13 mouse cellular contexts compared by ENCODE assay signal in the genomic region with DNA sequence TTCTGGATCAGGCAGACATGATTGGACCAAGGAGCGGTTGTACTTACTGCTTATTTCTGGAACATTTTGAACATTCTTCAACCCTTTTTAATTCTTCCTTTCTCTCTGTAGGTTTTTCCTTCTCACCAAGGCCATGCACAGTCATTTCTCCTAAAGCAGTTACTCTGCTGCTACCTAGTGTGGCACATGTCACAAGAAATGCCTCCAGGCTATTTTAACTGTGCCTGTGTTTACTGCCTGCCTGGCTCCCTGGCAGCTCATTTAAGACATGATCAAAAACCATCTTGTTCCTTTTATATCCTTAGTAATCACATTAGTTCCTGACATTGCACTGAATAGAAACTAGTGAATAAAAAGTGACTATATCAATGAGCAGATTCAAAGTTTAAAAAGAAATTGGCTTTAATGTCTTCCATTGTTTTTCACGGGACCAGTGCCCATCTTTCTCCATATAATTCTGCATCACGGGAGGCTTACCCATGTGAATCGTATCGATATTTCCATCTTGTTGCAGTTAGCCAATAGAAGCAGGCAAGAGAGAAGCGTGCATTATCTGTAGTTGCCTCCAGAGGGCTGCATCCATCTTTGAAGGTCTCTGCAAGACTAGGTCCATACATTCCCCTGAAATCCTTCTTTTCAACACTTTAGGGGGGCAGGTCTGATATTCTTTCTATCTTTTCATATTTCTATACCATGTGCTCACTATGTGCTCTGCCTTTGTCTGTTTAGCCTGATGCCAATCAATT. TPM values are rescaled to one million over a fixed set of nuclear protein-coding genes. Genes with fewer than 3 reads are reported as not detected.
DNase-seq lines count a peak whose midpoint lies in the region; ATAC-seq and TF ChIP-seq lines count a peak whose summit lies in the region.
"Had no signal": no experiment of that assay in that cellular context is flagged by ENCODE, and none has a peak within 500 bp of the region (broad histone marks: within the 10 kb centered on the region; RNA-seq: fewer than 3 reads in every experiment).

No protein-coding gene starts in this region.

- TF ChIP-seq POLR2A in limb, embryonic 14.5 days (IDR thresholded peaks at IDR 0.05; ENCODE audit: borderline replicate concordance, extremely low read depth, insufficient read depth, insufficient read length), result no peak

- H3K4me1 ChIP-seq in forebrain, postnatal 0 days (ENCODE audit: insufficient read depth), result no peaks in the 10 kb centered on the region
- no peaks in the 10 kb centered on the region for H3K4me1 ChIP-seq in forebrain, embryonic 13.5 days
- no peaks in the 10 kb centered on the region for H3K4me1 ChIP-seq in limb, embryonic 14.5 days (ENCODE audit: control insufficient read depth, insufficient read depth, low read length)
- no peaks in the 10 kb centered on the region for H3K4me1 ChIP-seq in limb, embryonic 10.5 days

- TF ChIP-seq CTCF in forebrain, postnatal 0 days (IDR thresholded peaks at IDR 0.05; ENCODE audit: low read depth), result peak; percentile 37; the same call in 1 of the 2 replicates

- H3K27me3 ChIP-seq in forebrain, postnatal 0 days (ENCODE audit: insufficient read depth, low read length), result no peaks in the 10 kb centered on the region
- H3K27me3 ChIP-seq in forebrain, embryonic 13.5 days, result no peaks in the 10 kb centered on the region
- no peaks in the 10 kb centered on the region for H3K27me3 ChIP-seq in limb, embryonic 14.5 days (ENCODE audit: control insufficient read depth, insufficient read depth, low read length)
- H3K27me3 ChIP-seq in limb, embryonic 10.5 days (ENCODE audit: low read depth, poor library complexity, severe bottlenecking), result no peaks in the 10 kb centered on the region
- H3K27me3 ChIP-seq: liver, embryonic 13.5 days had no signal

- H3K27ac ChIP-seq in forebrain, postnatal 0 days (ENCODE audit: low read depth, low read length), result no peak overlapping the region
- no peak overlapping the region for H3K27ac ChIP-seq in forebrain, embryonic 13.5 days
- H3K27ac ChIP-seq in limb, embryonic 14.5 days (replicated peaks; ENCODE audit: low read depth, low read length), result no peak overlapping the region
- H3K27ac ChIP-seq in limb, embryonic 10.5 days, result no peak overlapping the region

- 64% methylated on average over 6 of the region's 6 CpGs for WGBS in forebrain, postnatal 0 days
- 73% methylated on average over 6 of the region's 6 CpGs for WGBS in forebrain, embryonic 13.5 days
- WGBS in limb, embryonic 14.5 days, result 77% methylated on average over 6 of the region's 6 CpGs
- WGBS in limb, embryonic 10.5 days, result 91% methylated on average over 6 of the region's 6 CpGs

- no peaks in the 10 kb centered on the region for H3K9me3 ChIP-seq in forebrain, postnatal 0 days (ENCODE audit: low read length)
- no peaks in the 10 kb centered on the region for H3K9me3 ChIP-seq in forebrain, embryonic 13.5 days (replicated peaks)
- H3K9me3 ChIP-seq in limb, embryonic 14.5 days (ENCODE audit: control insufficient read depth, low read length), result no peaks in the 10 kb centered on the region
- no peaks in the 10 kb centered on the region for H3K9me3 ChIP-seq in limb, embryonic 10.5 days (replicated peaks)
- H3K9me3 ChIP-seq: liver, embryonic 13.5 days had no signal

- H3K36me3 ChIP-seq in forebrain, postnatal 0 days (ENCODE audit: insufficient read depth), result no peaks in the 10 kb centered on the region
- H3K36me3 ChIP-seq in forebrain, embryonic 13.5 days (ENCODE audit: poor library complexity, severe bottlenecking), result no peaks in the 10 kb centered on the region
- no peaks in the 10 kb centered on the region for H3K36me3 ChIP-seq in limb, embryonic 14.5 days (ENCODE audit: control insufficient read depth, insufficient read depth, low read length)
- H3K36me3 ChIP-seq in limb, embryonic 10.5 days, result no peaks in the 10 kb centered on the region
- H3K36me3 ChIP-seq: liver, embryonic 13.5 days had no signal

- ATAC-seq in forebrain, postnatal 0 days, result no peak
- no peak for ATAC-seq in forebrain, embryonic 13.5 days
- no peak for ATAC-seq in limb, embryonic 14.5 days (ENCODE audit: low FRiP score, low read depth)

- H3K9ac ChIP-seq in forebrain, postnatal 0 days, result no peak overlapping the region
- H3K9ac ChIP-seq in forebrain, embryonic 13.5 days, result no peak overlapping the region
- H3K9ac ChIP-seq in limb, embryonic 14.5 days (ENCODE audit: low read depth, low read length, severe bottlenecking), result no peak overlapping the region
- H3K9ac ChIP-seq: liver, embryonic 13.5 days had no signal

- no peak for DNase-seq in forebrain, postnatal 0 days
- DNase-seq in limb, embryonic 14.5 days (ENCODE audit: low spot score), result peak; percentile 18
- no peak for DNase-seq in limb, embryonic 10.5 days (ENCODE audit: low spot score)
- DNase-seq in 3T3-L1 (ENCODE audit: low read depth, low spot score) (peak; percentile 39), adipocyte (ENCODE audit: low spot score) (peak; percentile 27)
- DNase-seq in layer of hippocampus, adult 9-10 months (ENCODE audit: low spot score), result no peak
- no peak for DNase-seq in ovary, adult 18-20 months (ENCODE audit: low spot score)
- DNase-seq: cerebellum, adult 2 months; gastrocnemius, postnatal 10 days; layer of hippocampus, postnatal 36 days; liver, embryonic 13.5 days had no signal

- H3K4me3 ChIP-seq in forebrain, postnatal 0 days (ENCODE audit: low read depth, low read length), result no peak overlapping the region
- H3K4me3 ChIP-seq in forebrain, embryonic 13.5 days, result no peak overlapping the region
- no peak overlapping the region for H3K4me3 ChIP-seq in limb, embryonic 14.5 days (replicated peaks; ENCODE audit: low read length)
- H3K4me3 ChIP-seq in limb, embryonic 10.5 days, result no peak overlapping the region
- H3K4me3 ChIP-seq: liver, embryonic 13.5 days had no signal

- no peak overlapping the region for H3K4me2 ChIP-seq in forebrain, postnatal 0 days (ENCODE audit: low read depth)
- no peak overlapping the region for H3K4me2 ChIP-seq in forebrain, embryonic 13.5 days
- H3K4me2 ChIP-seq in limb, embryonic 14.5 days (replicated peaks; ENCODE audit: low read depth, low read length, severe bottlenecking), result no peak overlapping the region

RNA-seq across cellular contexts. Expression of gene Gm5426, which starts 45.7 kb away (rescaled TPM):
- not detected in 2 replicates for total RNA-seq in forebrain, postnatal 0 days (2014; rRNA removed)
- polyA plus RNA-seq in forebrain, postnatal 0 days (2015; fragmentation: Nextera tagmentation; extraction: Ambion mirVana), result not detected in 2 replicates
- polyA plus RNA-seq in forebrain, embryonic 13.5 days (2015; fragmentation: Nextera tagmentation; extraction: Ambion mirVana), result not detected in 2 replicates
- polyA plus RNA-seq in limb, embryonic 14.5 days (2012; rRNA removed), result not detected in 2 replicates
- not detected in 2 replicates for polyA plus RNA-seq in limb, embryonic 14.5 days (2014; fragmentation: Nextera tagmentation; extraction: Ambion mirVana)
- not detected in 2 replicates for polyA plus RNA-seq in limb, embryonic 10.5 days (2016; fragmentation: Nextera tagmentation; extraction: Ambion mirVana)
- total RNA-seq: gastrocnemius, postnatal 10 days; hematopoietic stem cell, adult 5-6 weeks; layer of hippocampus, postnatal 36 days had no signal
- polyA plus RNA-seq: cerebellum, adult 2 months; liver, embryonic 13.5 days had no signal

Comparison
In these comparisons a context has a peak if more than half of its experiments do, and no peak if none do; other contexts are left out.
1. DNase-seq: peak in limb, embryonic 14.5 days (single experiment), 3T3-L1 (single experiment) and adipocyte (single experiment); none in forebrain, postnatal 0 days (single experiment), limb, embryonic 10.5 days (single experiment), layer of hippocampus, adult 9-10 months (single experiment) and ovary, adult 18-20 months (single experiment).